Mouse (Mus musculus) lung, adult 2 months (tissue): ENCODE data around the gene Gns.

Experiments used
- CTCF ChIP-seq: fragments of 200-500 bp; IDR thresholded peaks from 2 replicates; pipeline ENCODE4 v1.5.1; 2011; ENCODE audit warnings: mild to moderate bottlenecking, low read length, control low read depth; ENCODE audit not compliant: insufficient read depth
- POLR2A ChIP-seq: fragments of 200-500 bp; IDR thresholded peaks from 2 replicates; pipeline ENCODE4 v1.6.1; 2011; ENCODE audit warnings: low read depth, mild to moderate bottlenecking, control low read depth, low read length, borderline replicate concordance; ENCODE audit errors: extremely low read depth

- TF ChIP-seq POLR2A (no peak), CTCF (no peak)
Measured at GRCm38 (mm10) chr10:121384710-121385109, 19.8 kb downstream of the Gns start.
